Mouse (Mus musculus): ENCODE measurements at regions not wholly inside any gene's neighbourhood (a gene's known extent, or its start where the extent isn't known, plus 50 kb on each side); places are given as distances from the start of the nearest gene placed in this dataset.

DNA sequence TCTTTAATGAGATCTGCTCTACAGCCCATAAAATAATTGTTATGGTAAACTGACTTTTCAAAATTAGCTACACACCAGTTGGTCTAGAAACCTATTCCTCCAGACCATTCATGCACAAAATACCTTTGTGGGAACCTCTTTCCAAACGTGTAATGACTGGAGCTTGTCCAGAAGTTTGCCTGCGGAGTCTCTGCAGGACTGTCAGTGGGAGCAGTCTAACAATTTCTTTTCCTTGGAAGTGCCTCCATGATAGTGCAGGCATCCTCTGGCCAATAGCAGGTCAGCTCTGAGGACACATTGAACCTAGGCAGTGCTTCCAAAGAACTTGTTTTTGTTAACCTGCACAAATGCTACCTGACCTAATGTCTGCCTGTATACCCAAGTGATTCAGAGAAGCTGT lies 932.3 kb downstream of the Pcdh9 start:
- peak; percentile 23 for DNase-seq

- DNase-seq: no peak
These were observed 935.0 kb downstream of the Pcdh9 start for GRCm38 (mm10) chr14:92955485-92955884.

DNA sequence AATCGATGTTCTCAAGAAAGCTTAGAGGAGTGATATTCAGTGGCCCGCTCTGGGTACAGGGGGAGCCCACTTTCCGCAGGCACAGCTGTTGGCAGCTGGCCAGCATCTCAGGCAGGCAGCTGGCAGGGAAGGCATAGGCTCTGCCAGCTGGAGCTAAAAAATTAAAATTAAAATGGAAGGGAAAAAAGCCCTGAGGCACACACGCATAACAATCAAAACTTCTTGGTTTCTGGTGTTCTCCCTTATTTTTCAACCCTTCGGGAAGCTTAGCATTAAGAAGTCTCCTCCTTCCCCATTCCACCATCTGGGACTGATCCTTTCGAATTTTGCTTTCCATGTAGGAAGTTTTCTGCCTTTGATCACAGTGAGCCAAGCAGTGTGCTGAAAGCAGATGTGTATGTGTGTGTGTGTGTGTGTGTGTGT lies 982.8 kb downstream of the Pcdh9 start:
- DNase-seq: no peak

DNA sequence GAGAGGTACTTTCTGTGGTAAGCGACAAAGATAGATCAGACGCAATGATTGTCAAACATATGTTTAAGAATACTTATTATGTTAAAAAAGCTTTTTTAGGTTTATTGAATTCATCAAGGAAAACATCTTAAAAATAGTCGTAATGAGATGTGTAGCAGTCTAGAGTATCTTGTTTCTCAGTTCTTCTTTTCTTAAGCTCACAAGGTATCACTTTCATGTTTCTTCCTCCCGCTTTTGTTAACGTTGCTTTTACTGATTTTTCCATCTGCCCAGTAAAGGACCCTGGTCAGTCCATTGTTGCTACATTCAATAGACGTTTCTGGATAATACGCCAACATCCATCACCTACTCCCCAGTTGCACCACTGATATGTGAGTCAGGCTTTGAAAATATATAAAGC lies 1015.9 kb downstream of the Pcdh9 start:
- no peak for DNase-seq

GRCm38 (mm10) chr14:92866462-92866861 lies 1024.0 kb downstream of the Pcdh9 start:
- no peak for DNase-seq

DNA sequence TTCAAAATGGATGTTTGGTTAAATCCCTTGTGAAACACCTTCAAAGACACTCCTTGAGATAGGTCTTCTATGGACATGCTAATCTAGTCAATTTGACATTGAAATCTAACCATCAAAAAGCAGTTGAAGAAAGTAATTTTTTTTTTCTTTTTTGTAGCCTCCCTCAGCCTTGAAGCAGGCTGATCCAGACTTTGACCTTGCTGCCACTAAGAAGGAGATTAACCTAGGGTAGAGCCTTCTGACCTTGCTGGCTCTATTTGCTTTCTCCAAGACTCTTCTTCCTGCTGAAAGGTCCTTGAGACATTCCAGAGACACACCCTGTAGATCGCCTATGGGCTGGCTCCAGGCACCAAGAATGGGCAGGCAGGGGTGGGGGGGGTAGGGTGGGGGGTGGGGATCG lies 1027.5 kb downstream of the Pcdh9 start:
- no peak for DNase-seq

GRCm38 (mm10) chr14:92860723-92861122 lies 1029.8 kb downstream of the Pcdh9 start:
- no peak for DNase-seq

GRCm38 (mm10) chr14:92833646-92834045 lies 1056.8 kb downstream of the Pcdh9 start:
- DNase-seq: no peak

GRCm38 (mm10) chr14:92829171-92829570 lies 1061.3 kb downstream of the Pcdh9 start:
- no peak for DNase-seq

DNA sequence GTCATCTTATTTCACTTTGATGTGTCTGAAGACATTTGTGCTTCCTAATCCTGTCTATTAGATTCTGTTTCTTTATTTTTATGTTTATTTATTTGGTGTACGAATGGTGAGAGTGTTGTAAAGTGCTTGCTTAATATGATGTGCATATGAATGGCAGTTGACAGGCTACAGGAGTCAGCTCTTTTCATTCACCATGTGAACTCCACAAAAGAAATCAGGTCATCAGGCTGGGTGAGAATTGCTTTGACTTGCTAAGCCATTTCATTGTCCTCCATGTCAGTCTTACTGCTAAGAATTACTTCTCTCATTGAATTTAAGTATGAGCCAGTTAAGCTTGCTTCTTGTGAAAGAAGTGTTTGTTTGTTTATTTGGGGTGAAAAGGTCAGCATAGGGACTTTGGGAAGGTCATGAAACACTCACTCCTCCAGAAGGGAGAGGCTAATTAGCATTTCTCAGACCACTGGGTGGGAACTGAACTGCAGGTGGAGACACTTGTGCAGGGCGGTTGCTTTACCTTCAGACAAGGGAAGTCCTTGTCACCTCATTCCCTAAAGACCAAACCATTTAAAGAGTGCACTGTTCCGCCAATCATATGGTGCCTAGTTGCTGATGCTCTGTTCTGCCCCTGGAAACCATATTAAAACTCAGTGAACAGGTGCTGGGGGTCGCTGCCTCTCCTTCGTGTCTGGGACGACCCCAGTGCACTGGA lies 1063.7 kb downstream of the Pcdh9 start:
- DNase-seq: no peak

- DNase-seq: no peak
These were observed 1070.4 kb downstream of the Pcdh9 start for GRCm38 (mm10) chr14:92820061-92820460.

Measured in cerebellum, adult 9-10 months (tissue).